Mouse (Mus musculus): ENCODE results near the gene Elavl3. TPM values are rescaled to one million over a fixed set of nuclear protein-coding genes. Genes with fewer than 3 reads are reported as not detected.

The Elavl3 gene
- 0.15 TPM in 1 of 2 replicates, not detected in the other for polyA plus RNA-seq (2012; ENCODE audit: low replicate concordance)

DNA sequence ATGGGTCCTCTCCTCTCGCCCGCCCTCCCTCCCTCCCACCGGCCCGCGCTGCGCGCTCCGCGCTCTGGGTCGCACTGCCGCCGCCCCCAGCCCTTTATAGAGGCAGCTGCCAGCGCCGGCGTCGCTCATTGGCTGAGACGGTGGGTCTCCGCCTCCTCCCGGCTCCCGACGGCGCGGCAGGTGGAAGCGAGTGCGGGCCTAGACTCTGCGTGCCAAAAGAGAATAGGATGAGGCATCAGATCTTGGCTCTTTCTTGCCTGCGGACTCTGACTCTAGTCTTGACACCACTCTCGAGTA lies at the start of gene Elavl3:
Gene Elavl3 (minus strand): TSS at position 66 of the 297 bp plus-strand sequence.

DNA sequence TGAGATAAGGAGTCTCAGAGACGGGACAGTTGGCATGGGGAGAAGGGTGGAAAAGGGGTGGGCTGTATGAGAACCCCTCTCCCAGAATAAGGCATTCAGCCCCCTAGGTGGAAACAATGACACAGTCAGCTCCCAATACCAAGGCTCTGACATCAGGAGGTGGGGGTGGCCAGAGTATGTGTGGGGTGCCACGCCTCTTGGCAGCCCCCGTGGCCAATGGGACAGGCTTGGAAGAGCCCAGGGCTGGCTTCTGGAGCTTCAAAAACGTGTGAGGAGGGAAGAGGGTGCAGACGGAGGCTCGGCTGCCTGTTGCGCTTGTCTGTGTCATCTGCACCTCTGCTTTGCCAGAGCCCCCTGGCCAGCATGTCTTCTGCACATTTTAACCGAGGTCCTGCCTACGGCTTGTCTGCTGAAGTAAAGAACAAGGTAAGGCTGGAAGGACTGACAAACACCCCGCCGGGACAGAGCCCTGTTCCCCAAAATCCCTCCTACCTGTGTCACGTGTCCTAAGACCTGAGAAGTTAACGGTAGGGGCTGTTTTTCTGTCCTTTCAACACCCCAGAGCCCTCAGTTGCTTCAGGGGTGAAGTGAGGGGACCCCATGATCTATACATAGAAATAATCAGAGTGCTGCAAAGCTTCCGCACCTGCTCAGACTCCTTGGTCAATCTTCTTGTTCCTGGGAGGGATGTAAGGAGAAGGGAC lies 47.3 kb upstream of the Elavl3 start, which contains the start of gene Cnn1:
Gene Cnn1 (plus strand): TSS at position 224 of the 704 bp plus-strand sequence.

DNA sequence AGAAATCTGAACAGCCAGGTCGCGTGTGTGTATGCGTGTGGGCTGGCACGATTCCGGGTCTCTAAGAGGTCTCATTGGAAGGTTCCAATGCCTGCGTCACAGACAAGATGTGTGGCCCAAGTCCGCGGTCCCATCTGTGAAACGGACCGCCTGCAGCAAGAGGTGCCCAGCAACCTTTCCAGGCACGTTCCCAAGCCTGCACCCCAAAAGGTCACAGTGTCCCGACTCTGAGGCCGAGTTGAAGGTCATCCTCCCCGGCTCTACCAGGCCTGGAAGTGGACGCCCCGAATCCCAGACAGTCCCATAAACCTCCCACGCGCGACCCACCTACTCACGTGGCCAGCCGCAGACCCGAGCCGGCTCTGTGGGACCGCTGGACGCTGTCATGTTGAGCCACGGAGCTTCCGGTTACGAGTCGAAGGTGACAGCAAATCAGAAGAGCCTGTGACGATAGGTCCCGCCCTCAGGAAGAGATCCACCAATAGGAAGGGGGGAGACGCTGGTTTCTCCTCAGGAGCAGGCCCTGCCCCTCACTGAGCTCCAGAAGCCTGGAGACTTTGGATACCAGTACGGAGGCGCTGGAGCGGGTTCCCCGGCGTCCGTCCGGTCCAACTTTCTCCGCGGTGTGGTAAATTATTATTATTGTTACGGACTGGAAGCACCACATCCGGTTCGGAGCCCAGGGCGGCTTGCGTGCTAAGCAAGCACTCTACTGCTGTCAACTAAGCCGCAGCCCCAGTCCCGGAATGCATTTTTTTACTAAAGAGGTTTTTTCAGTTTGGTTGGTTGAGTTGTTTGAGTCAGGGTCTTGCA lies 33.4 kb upstream of the Elavl3 start, which contains the start of gene Ecsit:
Gene Ecsit (minus strand): TSS at position 417 of the 813 bp plus-strand sequence.

DNA sequence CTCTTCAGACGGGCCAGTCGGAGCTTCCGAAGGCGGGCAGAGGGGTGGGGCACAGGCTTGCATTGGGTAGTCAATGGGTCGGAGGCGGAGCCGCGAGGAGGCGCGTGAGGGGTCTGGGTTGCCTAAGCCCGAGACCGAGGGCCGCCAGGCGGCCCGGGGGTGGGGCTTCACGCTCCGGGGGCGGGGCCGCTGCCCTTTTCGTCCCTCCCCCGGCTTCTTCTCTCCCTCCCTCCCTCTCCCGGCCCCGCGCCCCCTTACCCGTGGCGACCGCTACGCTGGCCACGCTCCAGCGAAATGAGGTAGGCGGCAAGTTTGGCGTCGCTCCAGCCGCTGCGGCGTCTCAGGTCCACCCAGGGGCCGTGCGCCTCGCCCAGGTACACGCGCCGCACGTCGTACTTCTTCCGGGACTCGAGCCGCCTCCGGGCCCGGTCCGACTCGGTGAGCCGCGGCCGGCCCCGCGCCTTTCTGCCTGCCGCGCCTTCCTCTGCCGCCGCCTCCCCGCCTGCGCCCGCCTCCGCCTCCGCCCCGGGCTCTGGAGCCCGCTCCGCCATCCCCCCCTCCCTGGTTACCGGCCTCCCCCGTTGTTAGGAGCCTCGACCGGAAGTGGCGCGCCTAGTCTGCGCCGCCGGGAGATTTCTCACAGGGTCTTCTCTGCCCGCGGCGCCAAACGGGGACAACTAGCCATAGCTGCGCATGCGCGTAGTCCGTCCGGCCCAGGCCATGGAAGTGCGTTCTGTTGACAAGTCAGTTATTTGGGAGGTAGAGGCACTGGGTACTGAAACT lies 19.2 kb upstream of the Elavl3 start, which contains the start of the genes Gm49318 and Zfp653:
Gene Gm49318 (minus strand): TSS at position 469 of the 783 bp plus-strand sequence.
Gene Zfp653 (minus strand): TSS at position 586 of the 783 bp plus-strand sequence.

DNA sequence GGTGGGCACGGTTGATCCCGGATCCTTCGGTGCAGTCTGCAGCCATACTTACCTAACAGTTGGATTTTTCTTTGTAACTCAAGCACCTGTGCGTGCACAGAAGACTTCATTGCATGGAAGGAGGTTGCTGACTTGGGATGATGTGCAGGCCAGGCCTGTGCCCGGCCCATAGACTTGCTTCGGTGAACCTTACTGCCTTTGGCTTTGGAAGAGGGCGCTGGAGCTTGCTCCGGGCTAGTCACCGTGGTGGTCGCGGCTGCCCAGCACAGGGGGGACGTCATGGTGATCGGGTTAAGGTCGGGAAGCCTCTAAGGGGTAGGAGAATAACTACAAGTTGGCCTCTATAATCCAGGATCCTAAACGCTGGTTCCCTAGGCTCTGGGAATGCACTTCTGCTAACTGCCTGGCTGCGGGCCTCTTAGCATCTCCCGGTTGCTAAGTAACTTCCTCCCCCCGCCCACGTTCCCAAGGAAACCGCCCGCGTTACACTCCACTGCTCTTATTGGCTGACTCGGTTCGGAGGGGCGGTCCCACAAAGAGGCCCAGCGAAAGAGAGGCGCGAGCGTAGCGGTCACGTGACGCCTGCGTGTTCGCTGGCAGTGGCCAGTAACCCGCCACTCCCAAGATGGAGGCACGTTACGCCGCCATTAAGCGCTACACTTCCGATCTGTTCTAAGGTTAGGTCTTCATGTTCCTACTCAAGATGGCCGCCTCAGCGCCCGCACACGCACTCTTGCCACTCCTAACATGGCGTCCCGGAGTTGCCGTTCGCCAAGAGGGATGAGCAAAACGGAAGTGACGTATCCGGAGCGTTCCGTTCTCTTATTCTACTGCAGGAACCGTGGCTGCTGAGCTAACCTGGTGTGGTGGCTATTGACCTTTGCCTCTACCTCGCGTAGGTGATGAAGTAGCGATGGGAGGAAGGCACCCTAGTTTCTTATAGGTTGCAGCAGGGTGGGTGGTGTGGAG lies 49.3 kb downstream of the Elavl3 start, which contains the start of the genes Ccdc151 and Prkcsh:
Gene Ccdc151 (minus strand): TSS at position 441 of the 969 bp plus-strand sequence.
Gene Prkcsh (plus strand): TSS at position 613 of the 969 bp plus-strand sequence.

DNA sequence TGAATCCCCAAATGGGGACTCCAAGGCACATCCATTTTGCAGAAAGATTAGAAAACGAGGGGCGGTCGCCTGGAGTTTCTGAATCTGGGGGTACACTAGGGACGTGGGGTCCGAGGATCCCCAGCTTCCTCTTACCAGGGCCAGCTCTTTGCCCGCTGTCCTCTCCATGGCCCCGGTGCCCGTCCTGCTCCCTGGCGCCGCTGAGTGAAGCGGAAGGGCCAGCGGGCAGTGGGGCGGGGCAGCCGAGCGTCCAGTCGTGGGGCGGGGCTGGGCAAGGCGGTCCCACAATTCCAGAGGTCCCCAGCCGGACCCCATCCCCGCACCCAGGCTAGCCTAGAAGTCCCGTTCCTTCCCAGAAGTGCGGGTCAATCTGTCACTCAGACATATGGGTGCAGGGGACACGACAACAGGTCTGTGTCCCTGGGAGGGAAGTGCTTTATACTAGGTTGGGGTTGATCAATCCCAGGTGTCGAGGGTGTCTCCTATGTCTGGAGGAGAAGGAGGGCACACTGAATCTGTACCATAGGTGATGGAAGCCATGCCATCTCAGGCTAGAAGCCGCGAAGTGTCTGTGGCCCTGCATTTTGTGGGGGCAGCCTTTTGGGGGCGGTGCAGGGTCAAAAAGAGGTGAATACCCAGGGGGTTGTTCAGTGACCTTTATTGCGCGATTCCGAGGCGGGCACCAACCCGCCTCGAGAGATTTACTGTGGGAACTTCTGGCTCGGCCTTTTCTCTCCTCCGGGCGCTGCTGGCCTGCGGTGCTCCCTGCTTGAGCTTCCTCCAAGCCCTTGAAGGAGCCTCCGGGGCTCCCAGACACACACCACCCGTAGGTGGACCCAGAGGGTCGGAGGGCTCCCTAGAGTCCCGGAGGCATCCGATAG lies 62.4 kb downstream of the Elavl3 start, which contains the start of gene Rgl3:
Gene Rgl3 (minus strand): TSS at position 217 of the 881 bp plus-strand sequence.

Other genes starting within 250 kb of the Elavl3 start
- 0.15 and 1.3 TPM in 2 replicates for gene Angptl8, start 216.5 kb downstream of the Elavl3 start, polyA plus RNA-seq (2012; ENCODE audit: low replicate concordance)
- 8.1 and 14.3 TPM in 2 replicates for gene Dock6, start 199.4 kb downstream of the Elavl3 start, polyA plus RNA-seq (2012; ENCODE audit: low replicate concordance)
- 10.7 and 28.7 TPM in 2 replicates for gene Rab3d, start 133.8 kb downstream of the Elavl3 start, polyA plus RNA-seq (2012; ENCODE audit: low replicate concordance)
- gene Ccdc159, start 124.6 kb downstream of the Elavl3 start, polyA plus RNA-seq (2012; ENCODE audit: low replicate concordance): not detected in 2 replicates
- gene Tmem205, start 124.5 kb downstream of the Elavl3 start, polyA plus RNA-seq (2012; ENCODE audit: low replicate concordance): 5.2 and 8.3 TPM in 2 replicates
- 4.2 and 8.8 TPM in 2 replicates for gene Plppr2, start 115.0 kb downstream of the Elavl3 start, polyA plus RNA-seq (2012; ENCODE audit: low replicate concordance)
- 8.5 and 16.9 TPM in 2 replicates for gene Swsap1, start 96.3 kb downstream of the Elavl3 start, polyA plus RNA-seq (2012; ENCODE audit: low replicate concordance)
- gene Epor, start 88.5 kb downstream of the Elavl3 start, polyA plus RNA-seq (2012; ENCODE audit: low replicate concordance): 12.6 and 83.6 TPM in 2 replicates
- gene Rgl3, start 62.6 kb downstream of the Elavl3 start, polyA plus RNA-seq (2012; ENCODE audit: low replicate concordance): 5.2 and 5.6 TPM in 2 replicates
- 0.12 TPM in 2 replicates for gene Ccdc151, start 49.4 kb downstream of the Elavl3 start, polyA plus RNA-seq (2012; ENCODE audit: low replicate concordance)
- gene Prkcsh, start 49.2 kb downstream of the Elavl3 start, polyA plus RNA-seq (2012; ENCODE audit: low replicate concordance): 81.6 and 112 TPM in 2 replicates
- not detected in 2 replicates for gene Gm49318, start 19.2 kb upstream of the Elavl3 start, polyA plus RNA-seq (2012; ENCODE audit: low replicate concordance)
- 22.4 and 38.4 TPM in 2 replicates for gene Zfp653, start 19.4 kb upstream of the Elavl3 start, polyA plus RNA-seq (2012; ENCODE audit: low replicate concordance)
- 13.3 and 22.4 TPM in 2 replicates for gene Ecsit, start 33.4 kb upstream of the Elavl3 start, polyA plus RNA-seq (2012; ENCODE audit: low replicate concordance)
- gene Cnn1, start 47.2 kb upstream of the Elavl3 start, polyA plus RNA-seq (2012; ENCODE audit: low replicate concordance): not detected in 2 replicates
- 13.2 and 67.9 TPM in 2 replicates for gene Elof1, start 65.1 kb upstream of the Elavl3 start, polyA plus RNA-seq (2012; ENCODE audit: low replicate concordance)
- gene Acp5, start 83.7 kb upstream of the Elavl3 start, polyA plus RNA-seq (2012; ENCODE audit: low replicate concordance): 89.9 and 193 TPM in 2 replicates
- gene Pigyl, start 104.8 kb upstream of the Elavl3 start, polyA plus RNA-seq (2012; ENCODE audit: low replicate concordance): 34.8 and 51.2 TPM in 2 replicates
- not detected in 2 replicates for gene Zfp872, start 136.1 kb upstream of the Elavl3 start, polyA plus RNA-seq (2012; ENCODE audit: low replicate concordance)
- 8.2 and 8.9 TPM in 2 replicates for gene Zfp809, start 173.7 kb upstream of the Elavl3 start, polyA plus RNA-seq (2012; ENCODE audit: low replicate concordance)
- gene Zfp599, start 207.9 kb upstream of the Elavl3 start, polyA plus RNA-seq (2012; ENCODE audit: low replicate concordance): 0.11 and 0.25 TPM in 2 replicates